Mouse (Mus musculus) embryonic facial prominence, embryonic 12.5 days (tissue): ENCODE results near the gene Pitpnm3. TPM values are rescaled to one million over a fixed set of nuclear protein-coding genes. Genes with fewer than 3 reads are reported as not detected.

ENCODE experiments used
- ATAC-seq: fragments of 200-750 bp; cut with Nextera tagmentation; 2 replicates; pipeline ENCODE4 v1.8.0; 2017; ENCODE audit not compliant: insufficient number of reproducible peaks, insufficient read depth, low FRiP score, low TSS enrichment
- H3K27ac ChIP-seq: fragments of 300-500 bp; sonication (generic); 2 replicates; pipeline ENCODE4 v1.5.1; 2016; ENCODE audit warnings: mild to moderate bottlenecking
- H3K27me3 ChIP-seq: fragments of 300-500 bp; sonication (generic); 2 replicates; pipeline ENCODE4 v1.6.1; 2016; ENCODE audit warnings: mild to moderate bottlenecking, moderate library complexity
- H3K36me3 ChIP-seq: fragments of 300-500 bp; sonication (generic); 2 replicates; pipeline ENCODE4 v1.6.1; 2016; ENCODE audit warnings: mild to moderate bottlenecking
- H3K4me1 ChIP-seq: fragments of 300-500 bp; sonication (generic); 2 replicates; pipeline ENCODE4 v1.6.1; 2016
- H3K4me2 ChIP-seq: fragments of 300-500 bp; sonication (generic); replicated peaks from 2 replicates; pipeline ENCODE4 v1.6.1; 2016; ENCODE audit warnings: mild to moderate bottlenecking, moderate library complexity
- H3K4me3 ChIP-seq: fragments of 300-500 bp; sonication (generic); 2 replicates; pipeline ENCODE4 v1.5.1; 2016; ENCODE audit warnings: mild to moderate bottlenecking
- H3K9ac ChIP-seq: fragments of 300-500 bp; sonication (generic); 2 replicates; pipeline ENCODE4 v1.6.1; 2016; ENCODE audit warnings: mild to moderate bottlenecking, moderate library complexity
- H3K9me3 ChIP-seq: fragments of 300-500 bp; sonication (generic); 2 replicates; pipeline ENCODE4 v1.6.1; 2016; ENCODE audit warnings: mild to moderate bottlenecking, moderate library complexity
- WGBS: fragments of 180-500 bp; shearing (Covaris S2); methylation state at CpG from one replicate; pipeline ENCODE4 v1.1.7; 2016; 5-methylcytosine and 5-hydroxymethylcytosine counted together
- polyA plus RNA-seq: library from polyadenylated mRNA; unstranded; fragments of >200 nt; fragmentation: Nextera tagmentation; extraction: Ambion mirVana; gene quantifications from 2 replicates; pipeline ENCODE4 v1.2.1, GENCODE M21; 2016

Pitpnm3 gene
- polyA plus RNA-seq, 1 experiment from 2014 or later: 0.24 TPM

DNA sequence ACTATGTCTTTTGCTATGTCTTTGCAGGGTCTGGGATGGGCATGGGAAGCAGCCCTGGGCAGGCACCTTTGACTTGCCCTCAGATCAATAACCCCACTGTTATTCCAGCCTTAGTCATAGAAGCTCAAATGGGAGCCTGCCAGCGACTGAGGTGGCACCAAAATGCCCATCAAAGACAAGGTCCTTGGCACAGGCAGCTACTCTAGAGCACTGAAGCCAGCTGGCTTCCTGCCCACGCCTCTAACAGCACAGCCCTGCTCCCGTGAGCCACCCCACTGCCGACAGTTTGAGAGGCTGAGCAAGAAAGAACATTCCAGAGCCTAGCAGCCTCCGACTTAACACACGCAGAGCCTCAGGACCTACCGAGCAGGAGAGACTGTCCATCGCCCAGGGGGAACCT lies 70.5 kb downstream of the Pitpnm3 start:
- H3K4me3 ChIP-seq: no peak overlapping the region
- no peaks in the 10 kb centered on the region for H3K4me1 ChIP-seq
- H3K9ac ChIP-seq: no peak overlapping the region
- peaks cover 17% of the 10 kb centered on the region; the same call in 1 of the 2 replicates for H3K9me3 ChIP-seq
- H3K36me3 ChIP-seq: no peaks in the 10 kb centered on the region
- no peak overlapping the region for H3K27ac ChIP-seq
- ATAC-seq: no peak
- WGBS: 89% methylated on average over 8 of the region's 8 CpGs
- no peaks in the 10 kb centered on the region for H3K27me3 ChIP-seq
- H3K4me2 ChIP-seq: no peak overlapping the region

DNA sequence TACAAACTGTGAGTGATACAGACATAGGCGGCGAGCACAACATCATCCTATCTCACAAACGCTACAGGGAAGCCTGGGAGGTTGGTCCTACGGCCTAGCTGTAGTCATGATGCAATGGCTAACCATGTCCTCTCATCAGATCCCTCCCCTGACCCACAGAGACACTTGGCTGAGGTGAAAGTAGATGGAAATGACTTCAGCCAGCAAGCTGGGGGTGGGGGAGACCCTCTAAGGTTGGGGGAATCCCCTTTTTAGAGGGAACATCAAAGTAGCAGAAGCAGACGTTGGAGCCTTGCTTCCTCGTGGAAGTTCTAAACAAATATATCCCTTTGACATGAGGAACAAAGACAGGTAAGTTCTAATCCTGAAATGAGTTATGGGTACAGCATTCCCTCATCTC lies 71.2 kb downstream of the Pitpnm3 start:
- Histone ChIP-seq H3K4me3 (no peak overlapping the region), H3K9ac (no peak overlapping the region), H3K4me2 (no peak overlapping the region), H3K36me3 (no peaks in the 10 kb centered on the region), H3K9me3 (peaks cover 17% of the 10 kb centered on the region; the same call in 1 of the 2 replicates), H3K4me1 (no peaks in the 10 kb centered on the region), H3K27me3 (no peaks in the 10 kb centered on the region), H3K27ac (no peak overlapping the region)
- no peak for ATAC-seq
- 83% methylated on average over 6 of the region's 6 CpGs for WGBS

DNA sequence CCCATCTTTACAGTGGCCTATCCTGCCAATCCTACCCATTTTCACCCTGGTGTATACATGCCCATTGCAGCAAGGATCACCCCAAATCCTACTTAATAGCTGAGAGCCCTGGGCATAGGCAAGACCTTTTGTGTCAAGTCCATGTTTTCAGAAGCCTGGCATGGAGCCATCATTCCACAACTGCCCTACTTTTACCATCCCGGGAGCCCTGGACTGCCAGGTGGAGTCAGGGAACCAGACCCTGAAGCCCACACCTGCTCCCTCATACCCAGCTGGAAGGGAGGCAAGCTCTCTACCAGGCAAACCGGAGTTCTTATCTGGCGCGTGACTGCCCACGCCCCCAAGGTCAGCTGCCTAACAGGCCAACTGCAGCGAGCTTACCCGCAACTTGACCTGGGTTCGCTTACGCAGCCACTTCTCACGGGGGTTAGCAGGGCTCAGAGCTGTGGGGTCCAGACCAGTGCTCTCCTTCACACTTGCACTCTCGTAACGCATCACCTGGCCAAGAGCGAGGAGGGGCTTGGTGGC lies 74.4 kb downstream of the Pitpnm3 start:
- H3K9ac ChIP-seq: no peak overlapping the region
- H3K4me3 ChIP-seq: no peak overlapping the region
- H3K36me3 ChIP-seq: no peaks in the 10 kb centered on the region
- ATAC-seq: no peak
- no peak overlapping the region for H3K27ac ChIP-seq
- no peak overlapping the region for H3K4me2 ChIP-seq
- H3K27me3 ChIP-seq: no peaks in the 10 kb centered on the region
- WGBS: 80% methylated on average over 13 of the region's 13 CpGs
- peaks cover 17% of the 10 kb centered on the region; the same call in 1 of the 2 replicates for H3K9me3 ChIP-seq
- peaks cover 7% of the 10 kb centered on the region; the same call in 1 of the 2 replicates for H3K4me1 ChIP-seq

DNA sequence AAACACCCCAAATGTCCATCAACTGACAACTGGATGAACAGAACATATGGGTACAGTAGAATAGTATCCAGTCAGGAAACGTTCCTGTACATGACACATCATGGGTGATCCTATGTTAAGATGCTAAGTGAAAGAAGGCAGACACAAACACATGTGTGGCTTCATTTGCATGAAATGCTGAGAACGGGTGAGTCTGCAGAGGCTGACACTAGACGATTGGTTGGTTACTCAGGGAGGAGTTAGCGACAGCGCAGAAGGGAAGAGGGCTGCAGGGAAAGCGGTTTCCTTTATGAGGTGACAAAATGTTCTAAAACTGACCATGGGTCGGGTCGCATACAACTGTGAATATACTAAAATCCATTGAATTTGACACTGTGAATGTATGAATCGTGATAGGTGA lies 75.2 kb downstream of the Pitpnm3 start:
- H3K9ac ChIP-seq: no peak overlapping the region
- no peak overlapping the region for H3K4me2 ChIP-seq
- peaks cover 13% of the 10 kb centered on the region for H3K4me1 ChIP-seq
- no peak for ATAC-seq
- WGBS: 79% methylated on average over 9 of the region's 9 CpGs
- peaks cover 17% of the 10 kb centered on the region; the same call in 1 of the 2 replicates for H3K9me3 ChIP-seq
- H3K27ac ChIP-seq: no peak overlapping the region
- H3K36me3 ChIP-seq: no peaks in the 10 kb centered on the region
- no peaks in the 10 kb centered on the region for H3K27me3 ChIP-seq
- no peak overlapping the region for H3K4me3 ChIP-seq

DNA sequence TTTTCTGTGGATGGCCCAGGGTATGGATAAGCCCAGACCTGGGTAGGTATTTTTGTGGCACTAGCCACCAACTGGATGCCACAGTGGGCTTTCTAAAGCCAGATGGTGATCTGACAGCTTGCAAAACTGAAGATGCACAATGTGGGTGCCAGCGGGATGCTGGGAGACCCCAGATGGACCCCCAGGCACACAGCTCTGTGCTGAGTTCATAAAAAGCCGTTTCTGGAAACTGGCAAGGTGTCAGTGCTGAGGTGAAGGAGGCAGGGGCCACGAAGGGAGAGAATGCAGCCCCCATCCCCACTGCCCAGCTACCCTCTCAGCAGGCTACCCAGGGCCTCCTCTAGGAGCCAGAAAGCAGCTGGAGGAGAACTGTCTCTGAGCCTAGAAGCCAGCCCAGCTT lies 78.4 kb downstream of the Pitpnm3 start:
- Histone ChIP-seq H3K4me3 (no peak overlapping the region), H3K4me2 (no peak overlapping the region), H3K27me3 (0 out of 2 replicates have a peak, but pooled peaks cover 2% of the 10 kb centered on the region), H3K36me3 (no peaks in the 10 kb centered on the region), H3K9me3 (no peaks in the 10 kb centered on the region), H3K9ac (no peak overlapping the region), H3K27ac (no peak overlapping the region), H3K4me1 (peaks cover 20% of the 10 kb centered on the region)
- ATAC-seq: no peak
- 67% methylated on average over 3 of the region's 3 CpGs for WGBS

DNA sequence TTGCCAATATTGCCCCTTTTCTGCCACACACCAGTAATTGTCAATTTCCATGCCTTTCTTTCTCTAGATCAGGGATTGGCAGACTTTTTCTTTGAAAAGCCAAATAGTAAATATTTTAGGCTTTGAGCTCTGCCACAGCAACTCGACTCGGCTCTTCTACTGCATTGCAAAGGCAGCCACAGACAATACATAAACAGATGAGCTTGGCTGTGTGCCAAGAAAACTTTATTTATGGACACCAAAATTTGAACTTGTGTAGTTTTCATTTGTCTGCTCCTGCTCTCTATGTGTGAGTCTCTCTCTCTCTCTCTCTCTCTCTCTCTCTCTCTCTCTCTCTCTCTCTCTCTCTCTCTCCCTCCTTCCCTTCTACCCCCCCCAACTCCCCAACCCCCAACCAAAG lies 80.4 kb downstream of the Pitpnm3 start:
- H3K9ac ChIP-seq: no peak overlapping the region
- no peak overlapping the region for H3K4me2 ChIP-seq
- peaks cover 33% of the 10 kb centered on the region for H3K4me1 ChIP-seq
- H3K27ac ChIP-seq: no peak overlapping the region
- WGBS: 34% methylated on average over 2 of the region's 2 CpGs
- peaks cover 12% of the 10 kb centered on the region; the same call in 1 of the 2 replicates for H3K27me3 ChIP-seq
- H3K4me3 ChIP-seq: no peak overlapping the region
- no peak for ATAC-seq
- no peaks in the 10 kb centered on the region for H3K9me3 ChIP-seq
- H3K36me3 ChIP-seq: no peaks in the 10 kb centered on the region

DNA sequence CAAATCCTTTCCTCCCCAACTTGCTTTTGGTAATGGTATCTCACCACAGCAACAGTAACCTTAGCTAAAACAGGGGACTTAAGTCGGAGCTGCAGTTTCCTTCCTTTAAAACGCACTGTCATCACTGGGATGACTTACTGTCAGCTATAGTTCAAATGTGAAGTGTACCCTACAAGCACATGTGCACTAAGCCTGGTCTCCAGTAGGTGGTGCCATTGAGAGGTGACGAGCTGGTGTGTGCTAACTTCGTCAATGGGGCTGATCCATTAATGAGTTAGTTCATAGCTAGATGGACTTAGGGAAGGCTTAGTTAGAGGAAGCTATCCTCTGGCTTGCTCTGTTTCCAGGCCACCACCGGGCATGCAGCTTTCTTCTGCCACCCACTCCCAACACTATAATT lies 82.9 kb downstream of the Pitpnm3 start:
- no peak for ATAC-seq
- no peaks in the 10 kb centered on the region for H3K36me3 ChIP-seq
- no peaks in the 10 kb centered on the region for H3K9me3 ChIP-seq
- WGBS: 16% methylated on average over 5 of the region's 5 CpGs
- no peak overlapping the region for H3K4me3 ChIP-seq
- peaks cover 23% of the 10 kb centered on the region; the same call in 1 of the 2 replicates for H3K27me3 ChIP-seq
- H3K9ac ChIP-seq: no peak overlapping the region
- no peak overlapping the region for H3K4me2 ChIP-seq
- peaks cover 34% of the 10 kb centered on the region for H3K4me1 ChIP-seq
- no peak overlapping the region for H3K27ac ChIP-seq

DNA sequence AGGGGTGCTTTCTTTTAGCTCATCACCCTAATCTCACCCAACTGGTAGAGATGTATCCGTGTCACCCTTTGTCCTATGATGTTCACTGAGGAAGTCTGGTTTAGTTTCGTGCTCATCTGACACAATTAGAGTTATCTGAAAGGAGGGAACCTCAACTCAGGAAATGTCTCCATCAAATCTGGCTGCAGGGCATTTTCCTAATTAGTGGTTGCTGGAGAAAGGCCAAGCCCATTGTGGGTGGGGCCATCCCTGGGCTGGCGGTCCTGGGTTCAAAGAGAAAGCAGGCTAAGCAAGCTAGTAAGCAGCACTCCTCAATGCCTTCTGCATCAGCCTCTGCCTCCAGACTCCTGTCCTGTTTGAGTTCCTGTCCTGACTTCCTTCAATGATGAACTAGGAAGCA lies 83.4 kb downstream of the Pitpnm3 start:
- no peak overlapping the region for H3K27ac ChIP-seq
- 23% methylated on average over 3 of the region's 3 CpGs for WGBS
- H3K4me1 ChIP-seq: peaks cover 31% of the 10 kb centered on the region
- peaks cover 23% of the 10 kb centered on the region; the same call in 1 of the 2 replicates for H3K27me3 ChIP-seq
- H3K4me3 ChIP-seq: no peak overlapping the region
- no peak for ATAC-seq
- no peaks in the 10 kb centered on the region for H3K9me3 ChIP-seq
- no peak overlapping the region for H3K9ac ChIP-seq
- H3K4me2 ChIP-seq: no peak overlapping the region
- 0 out of 2 replicates have a peak, but pooled peaks cover under 1% of the 10 kb centered on the region for H3K36me3 ChIP-seq

DNA sequence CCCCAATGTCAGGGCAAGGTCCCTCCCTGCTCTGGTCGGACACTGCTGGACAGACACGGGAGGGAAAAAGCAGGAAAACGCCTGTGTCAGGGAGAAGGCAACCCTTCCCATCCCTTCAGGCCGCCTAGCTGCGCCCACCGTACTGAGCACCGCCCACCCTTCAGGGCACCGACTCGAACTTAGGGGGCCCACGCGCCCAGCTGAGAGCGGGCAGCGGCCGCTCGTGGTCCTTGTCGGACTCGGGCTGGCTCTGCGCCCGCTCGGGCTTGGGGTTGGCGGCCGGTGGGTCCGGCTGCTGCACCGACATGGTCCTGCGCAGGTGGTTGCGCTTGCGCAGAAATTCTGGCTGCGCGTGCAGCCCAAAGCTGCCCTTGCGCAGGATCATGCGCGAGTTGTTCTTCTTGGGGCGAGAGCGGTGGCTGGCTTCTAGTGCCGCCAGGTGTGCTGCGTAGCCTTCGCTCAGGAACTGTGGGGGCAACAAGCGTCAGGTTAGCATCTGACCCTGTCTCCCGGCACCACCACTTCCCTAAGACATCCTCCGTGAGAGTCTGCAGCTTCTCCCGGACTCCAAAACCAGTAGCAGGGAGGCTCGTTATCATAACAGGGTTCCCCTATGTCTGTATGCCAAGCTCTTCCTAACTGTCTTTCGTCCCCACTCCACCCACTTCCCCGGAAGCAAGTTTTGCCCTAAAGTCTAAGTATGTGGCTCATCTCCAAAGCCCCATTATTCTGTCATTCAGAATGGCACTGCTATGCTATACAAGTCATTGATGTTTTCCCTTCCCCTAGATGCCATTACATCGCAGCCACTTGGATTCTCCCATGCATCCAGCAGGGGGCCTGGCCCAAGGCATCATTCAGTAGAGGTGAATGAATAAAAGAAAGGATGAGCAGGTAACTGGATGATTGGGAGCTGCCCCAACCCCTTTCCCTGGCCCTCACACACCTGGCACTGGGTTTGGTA lies 84.4 kb downstream of the Pitpnm3 start:
- Histone ChIP-seq H3K4me3 (peak overlapping the region; percentile 58), H3K27ac (no peak overlapping the region), H3K4me2 (peak overlapping the region; percentile 93), H3K9ac (peak overlapping the region; percentile 60), H3K4me1 (peaks cover 27% of the 10 kb centered on the region), H3K9me3 (no peaks in the 10 kb centered on the region), H3K36me3 (peaks cover 11% of the 10 kb centered on the region; the same call in 1 of the 2 replicates), H3K27me3 (peaks cover 23% of the 10 kb centered on the region; the same call in 1 of the 2 replicates)
- 2% methylated on average over 45 of the region's 45 CpGs for WGBS
- peak; percentile 57; the same call in 1 of the 2 replicates for ATAC-seq

DNA sequence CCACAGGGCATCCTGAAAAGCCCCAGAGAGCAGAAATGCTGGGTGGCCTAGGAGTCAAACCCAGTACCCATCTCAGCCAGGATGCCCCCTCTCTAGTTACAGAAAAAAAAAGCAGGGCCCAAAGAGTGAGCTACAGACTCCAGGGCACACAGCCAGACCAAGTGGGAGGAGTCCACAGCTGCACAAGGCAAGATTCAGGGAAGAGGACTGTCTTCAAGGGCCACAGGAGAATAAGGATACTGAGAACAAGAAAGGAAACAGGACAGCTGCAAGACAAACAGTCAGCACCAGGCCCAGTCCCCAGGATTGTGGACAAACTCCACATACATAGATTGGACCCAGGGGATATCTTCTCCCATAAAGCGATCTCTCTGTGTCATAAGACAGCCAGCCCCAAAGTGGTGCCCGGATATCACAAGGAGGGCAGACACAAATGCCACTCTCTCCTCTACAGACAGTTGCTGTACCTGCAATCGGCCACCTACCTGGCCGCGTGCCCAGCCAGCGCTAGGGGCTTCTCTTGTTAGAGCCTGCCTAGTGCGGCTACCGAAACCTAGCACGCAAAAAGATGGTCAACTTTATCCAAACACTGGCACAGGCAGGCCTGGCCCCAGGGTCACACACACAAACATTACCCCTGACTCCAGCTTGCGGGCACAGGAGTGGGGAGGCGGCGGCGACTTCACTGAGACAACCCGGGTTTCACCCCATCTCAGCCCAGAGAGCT lies 85.2 kb downstream of the Pitpnm3 start:
- Histone ChIP-seq H3K36me3 (peaks cover 19% of the 10 kb centered on the region), H3K4me2 (peak overlapping the region; percentile 93), H3K9me3 (no peaks in the 10 kb centered on the region), H3K27ac (no peak overlapping the region), H3K4me3 (peak overlapping the region; percentile 58), H3K4me1 (peaks cover 20% of the 10 kb centered on the region), H3K9ac (peak overlapping the region; percentile 60), H3K27me3 (peaks cover 23% of the 10 kb centered on the region; the same call in 1 of the 2 replicates)
- WGBS: 24% methylated on average over 14 of the region's 14 CpGs
- ATAC-seq: no peak

DNA sequence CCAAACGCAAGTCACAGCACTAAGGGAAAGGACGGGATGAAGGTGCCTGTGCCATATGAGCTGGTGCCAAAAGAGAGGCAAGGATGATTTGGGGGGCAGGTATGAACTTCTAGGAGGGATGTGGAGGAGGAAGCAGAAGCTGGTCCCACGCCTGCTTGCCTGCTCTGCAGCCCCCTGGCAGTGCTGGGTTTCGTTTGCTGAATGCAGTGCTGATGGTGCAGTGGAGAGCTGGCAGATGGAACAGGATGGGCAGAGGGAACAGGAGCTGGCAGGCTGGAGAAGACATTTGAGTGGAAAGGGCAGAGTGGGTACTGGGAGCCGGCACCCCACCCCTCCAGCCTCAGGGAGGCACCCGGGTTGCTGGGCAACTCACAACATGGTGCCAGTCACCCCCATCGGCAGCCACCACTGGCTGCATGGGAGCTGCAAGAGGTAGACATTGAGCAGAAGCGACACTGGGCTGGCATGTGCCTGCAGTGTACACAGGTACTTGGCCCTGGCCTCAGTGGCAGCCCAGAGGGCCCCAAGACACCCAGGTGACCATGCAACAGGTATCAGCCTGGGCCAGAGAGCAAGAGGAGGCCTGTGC lies 86.3 kb downstream of the Pitpnm3 start:
- Histone ChIP-seq H3K9ac (no peak overlapping the region), H3K4me1 (peaks cover 21% of the 10 kb centered on the region), H3K27me3 (peaks cover 23% of the 10 kb centered on the region; the same call in 1 of the 2 replicates), H3K9me3 (no peaks in the 10 kb centered on the region), H3K4me2 (no peak overlapping the region), H3K36me3 (peaks cover 22% of the 10 kb centered on the region), H3K4me3 (no peak overlapping the region), H3K27ac (no peak overlapping the region)
- no peak for ATAC-seq
- 71% methylated on average over 8 of the region's 8 CpGs for WGBS
